8 mouse cellular contexts compared by ENCODE assay signal in the genomic region with DNA sequence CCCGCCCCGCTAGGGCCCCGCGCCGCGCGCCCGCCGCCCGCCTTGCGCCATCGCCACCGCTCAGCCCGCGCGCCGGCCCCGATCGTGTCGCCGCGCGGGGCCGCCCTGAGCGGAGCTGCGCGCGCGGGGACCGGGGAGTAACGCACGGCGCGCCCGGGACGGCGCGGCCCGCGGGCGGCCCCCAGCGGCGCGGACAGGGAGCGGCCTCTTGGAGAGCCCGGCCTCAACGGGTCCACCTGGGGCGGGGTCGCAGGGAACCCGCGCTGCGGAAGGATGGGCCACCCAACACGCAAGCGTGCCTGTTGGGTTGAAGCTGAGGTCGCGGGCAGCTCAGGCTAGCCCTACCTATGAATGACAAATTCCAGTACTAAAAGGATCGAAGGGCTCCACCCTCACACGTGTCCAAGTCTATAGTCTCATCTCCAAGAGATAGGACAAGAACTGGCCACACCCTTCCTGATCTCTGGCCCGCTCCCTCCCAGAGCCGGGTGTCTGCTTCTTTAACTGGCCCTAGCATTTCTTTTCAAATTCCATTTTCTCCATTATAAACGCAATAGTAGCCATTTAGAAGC. TPM values are rescaled to one million over a fixed set of nuclear protein-coding genes. Genes with fewer than 3 reads are reported as not detected.
DNase-seq lines count a peak whose midpoint lies in the region; ATAC-seq lines count a peak whose summit lies in the region.

A gene (minus strand): TSS at position 228 of the 572 bp plus-strand sequence.

- H3K4me2 ChIP-seq in embryonic facial prominence, embryonic 13.5 days = peak within 1 kb of the TSS; percentile 99
- H3K4me2 ChIP-seq in heart, embryonic 15.5 days = peak within 1 kb of the TSS; percentile 99
- H3K4me2 ChIP-seq in liver, embryonic 16.5 days (ENCODE audit: low read depth, low read length) = peak within 1 kb of the TSS; percentile 76
- peak within 1 kb of the TSS; percentile 80 for H3K4me2 ChIP-seq in neural tube, embryonic 14.5 days (ENCODE audit: low read depth, low read length)

- peak; percentile 77 to 82 for DNase-seq in B cell, adult 2 months
- DNase-seq in ZHBTc4 (ENCODE audit: low read depth, low spot score) = peak; percentile 98
- peak; percentile 71 for DNase-seq in layer of hippocampus, adult 11-12 months (ENCODE audit: low spot score)
- DNase-seq in thymus, postnatal 14 days = peak; percentile 70

- no peaks in the 10 kb centered on the region for H3K9me3 ChIP-seq in embryonic facial prominence, embryonic 13.5 days
- H3K9me3 ChIP-seq in heart, embryonic 15.5 days (replicated peaks) = no peaks in the 10 kb centered on the region
- H3K9me3 ChIP-seq in liver, embryonic 16.5 days (replicated peaks; ENCODE audit: control insufficient read depth, low read length) = no peaks in the 10 kb centered on the region
- no peaks in the 10 kb centered on the region for H3K9me3 ChIP-seq in neural tube, embryonic 14.5 days (ENCODE audit: control insufficient read depth, low read length)

- peaks cover 7% of the 10 kb centered on the region; the same call in 1 of the 2 replicates for H3K4me1 ChIP-seq in embryonic facial prominence, embryonic 13.5 days
- H3K4me1 ChIP-seq in heart, embryonic 15.5 days (replicated peaks) = peaks cover 23% of the 10 kb centered on the region
- peaks cover 17% of the 10 kb centered on the region for H3K4me1 ChIP-seq in liver, embryonic 16.5 days (ENCODE audit: control insufficient read depth, low read depth, low read length)
- H3K4me1 ChIP-seq in neural tube, embryonic 14.5 days (ENCODE audit: control insufficient read depth, insufficient read depth, low read length) = 0 out of 2 replicates have a peak, but pooled peaks cover 3% of the 10 kb centered on the region

- peaks cover 52% of the 10 kb centered on the region for H3K27me3 ChIP-seq in embryonic facial prominence, embryonic 13.5 days
- H3K27me3 ChIP-seq in heart, embryonic 15.5 days = peaks cover 49% of the 10 kb centered on the region
- peaks cover 16% of the 10 kb centered on the region for H3K27me3 ChIP-seq in liver, embryonic 16.5 days (ENCODE audit: control insufficient read depth, insufficient read depth, low read depth, low read length)
- peaks cover 21% of the 10 kb centered on the region for H3K27me3 ChIP-seq in neural tube, embryonic 14.5 days (ENCODE audit: control insufficient read depth, insufficient read depth, low read length)

- no peaks in the 10 kb centered on the region for H3K36me3 ChIP-seq in embryonic facial prominence, embryonic 13.5 days
- H3K36me3 ChIP-seq in heart, embryonic 15.5 days = no peaks in the 10 kb centered on the region
- no peaks in the 10 kb centered on the region for H3K36me3 ChIP-seq in liver, embryonic 16.5 days (ENCODE audit: control insufficient read depth, insufficient read depth)
- no peaks in the 10 kb centered on the region for H3K36me3 ChIP-seq in neural tube, embryonic 14.5 days (ENCODE audit: control insufficient read depth, insufficient read depth, low read length)

- H3K9ac ChIP-seq in embryonic facial prominence, embryonic 13.5 days = peak within 1 kb of the TSS; percentile 71
- peak within 1 kb of the TSS; percentile 69 for H3K9ac ChIP-seq in heart, embryonic 15.5 days
- H3K9ac ChIP-seq in liver, embryonic 16.5 days (ENCODE audit: low read depth, low read length) = peak within 1 kb of the TSS; percentile 66
- peak within 1 kb of the TSS; percentile 88 for H3K9ac ChIP-seq in neural tube, embryonic 14.5 days (replicated peaks; ENCODE audit: low read depth, low read length)

- 2% methylated on average over 59 of the region's 61 CpGs for WGBS in embryonic facial prominence, embryonic 13.5 days
- 2% methylated on average over 60 of the region's 61 CpGs for WGBS in heart, embryonic 15.5 days
- WGBS in liver, embryonic 16.5 days (ENCODE audit: insufficient replicate concordance) = under 1% methylated on average over 55 of the region's 61 CpGs
- 4% methylated on average over 42 of the region's 61 CpGs for WGBS in neural tube, embryonic 14.5 days

- H3K4me3 ChIP-seq in embryonic facial prominence, embryonic 13.5 days = peak within 1 kb of the TSS; percentile 67
- peak within 1 kb of the TSS; percentile 64 for H3K4me3 ChIP-seq in heart, embryonic 15.5 days
- H3K4me3 ChIP-seq in liver, embryonic 16.5 days (ENCODE audit: low read depth, low read length) = peak within 1 kb of the TSS; percentile 63
- H3K4me3 ChIP-seq in neural tube, embryonic 14.5 days (ENCODE audit: low read depth, low read length) = peak within 1 kb of the TSS; percentile 70

- ATAC-seq in embryonic facial prominence, embryonic 13.5 days (ENCODE audit: insufficient number of reproducible peaks, insufficient read depth, low FRiP score, low TSS enrichment, low read depth) = no peak; the same call in 1 of the 2 replicates
- peak; percentile 79 for ATAC-seq in heart, embryonic 15.5 days (replicated peaks; ENCODE audit: insufficient number of reproducible peaks, insufficient read depth, low FRiP score, low read depth)
- peak; percentile 77 for ATAC-seq in liver, embryonic 16.5 days (ENCODE audit: low read depth)
- ATAC-seq in neural tube, embryonic 14.5 days (ENCODE audit: low read depth) = peak; percentile 85

- no peak within 1 kb of the TSS for H3K27ac ChIP-seq in embryonic facial prominence, embryonic 13.5 days
- no peak within 1 kb of the TSS for H3K27ac ChIP-seq in heart, embryonic 15.5 days
- peak within 1 kb of the TSS; percentile 60 for H3K27ac ChIP-seq in liver, embryonic 16.5 days (ENCODE audit: low read length)
- peak within 1 kb of the TSS; percentile 57 for H3K27ac ChIP-seq in neural tube, embryonic 14.5 days (ENCODE audit: low read depth, low read length)

RNA-seq across cellular contexts. Expression of the gene that starts here (rescaled TPM):
- polyA plus RNA-seq in embryonic facial prominence, embryonic 13.5 days (2015; fragmentation: Nextera tagmentation; extraction: Ambion mirVana) = 0.61 and 0.63 TPM in 2 replicates
- 1.9 and 3.1 TPM in 2 replicates for polyA plus RNA-seq in heart, embryonic 15.5 days (2015; fragmentation: Nextera tagmentation; extraction: Ambion mirVana)
- polyA plus RNA-seq in liver, embryonic 16.5 days (2015; fragmentation: Nextera tagmentation; extraction: Ambion mirVana) = 1.1 and 1.3 TPM in 2 replicates
- polyA plus RNA-seq in neural tube, embryonic 14.5 days (2014; fragmentation: Nextera tagmentation; extraction: Ambion mirVana) = 59.9 and 64.6 TPM in 2 replicates

Comparison
In these comparisons a context has a peak if more than half of its experiments do, and no peak if none do; other contexts are left out.
1. RNA of the gene that starts here (polyA plus RNA-seq): 59.9 to 64.6 TPM in neural tube, embryonic 14.5 days; 1.9 to 3.1 TPM in heart, embryonic 15.5 days, 1.1 to 1.3 TPM in liver, embryonic 16.5 days and 0.61 to 0.63 TPM in embryonic facial prominence, embryonic 13.5 days; every median in the first group is over 10 times any median in the second.
2. H3K27ac ChIP-seq: peak in liver, embryonic 16.5 days (single experiment) and neural tube, embryonic 14.5 days (single experiment); none in embryonic facial prominence, embryonic 13.5 days (single experiment) and heart, embryonic 15.5 days (single experiment).
3. Peak in every context shown above with its lines, with median percentiles within 50 percentile points of each other: DNase-seq, H3K4me2 ChIP-seq, H3K4me3 ChIP-seq and H3K9ac ChIP-seq.